Mouse (Mus musculus) spleen, adult 2 months (tissue): ENCODE measurements around the gene Ulk1. TPM values are rescaled to one million over a fixed set of nuclear protein-coding genes. Genes with fewer than 3 reads are reported as not detected.

ENCODE experiments used
- DNase-seq, 2 experiments: peaks; one replicate each; pipeline versions ENCODE4 v3.0.0 to v3.0.0-alpha.2; 2012 to 2021; ENCODE audit warnings: low spot score in 2 of 2, low read depth in 1 of 2
- H3K27ac ChIP-seq: fragments of 200-500 bp; 2 replicates; pipeline ENCODE4 v1.5.1; 2012; ENCODE audit warnings: low read length, inconsistent platforms; ENCODE audit not compliant: insufficient read depth
- H3K27me3 ChIP-seq: fragments of 200-500 bp; 2 replicates; pipeline ENCODE4 v1.6.1; 2012; ENCODE audit warnings: mild to moderate bottlenecking, moderate library complexity, low read length, inconsistent platforms; ENCODE audit not compliant: control insufficient read depth, insufficient read depth
- H3K36me3 ChIP-seq: fragments of 200-500 bp; 2 replicates; pipeline ENCODE4 v1.6.1; 2012; ENCODE audit warnings: mild to moderate bottlenecking, low read length, inconsistent platforms; ENCODE audit not compliant: control insufficient read depth, insufficient read depth
- H3K4me1 ChIP-seq: fragments of 200-500 bp; 2 replicates; pipeline ENCODE4 v1.6.1; 2011; ENCODE audit warnings: inconsistent platforms; ENCODE audit not compliant: control insufficient read depth, insufficient read depth, insufficient read length
- H3K4me3 ChIP-seq: fragments of 200-500 bp; 2 replicates; pipeline ENCODE4 v1.5.1; 2011; ENCODE audit warnings: mild to moderate bottlenecking, inconsistent platforms; ENCODE audit not compliant: insufficient read depth, insufficient read length; ENCODE audit errors: extremely low read depth
- CTCF ChIP-seq: fragments of 200-500 bp; IDR thresholded peaks from 2 replicates; pipeline ENCODE4 v1.5.1; 2011; ENCODE audit warnings: mild to moderate bottlenecking, inconsistent platforms; ENCODE audit not compliant: insufficient read depth, insufficient read length, insufficient replicate concordance; ENCODE audit errors: extremely low read depth
- POLR2A ChIP-seq: fragments of 200-500 bp; IDR thresholded peaks from 2 replicates; pipeline ENCODE4 v1.6.1; 2011; ENCODE audit warnings: low read depth, low read length, inconsistent platforms
- WGBS: fragments of 180-500 bp; shearing (Covaris S2); methylation state at CpG from one replicate; pipeline ENCODE4 v1.1.7; 2018; 5-methylcytosine and 5-hydroxymethylcytosine counted together
- polyA plus RNA-seq: library from polyadenylated mRNA; depleted of rRNA; stranded (reverse); fragments of >200 nt; gene quantifications from 2 replicates; pipeline ENCODE4 v1.2.3, GENCODE M21; 2012

The Ulk1 gene
- polyA plus RNA-seq, 1 experiment = 39.9 TPM

DNA sequence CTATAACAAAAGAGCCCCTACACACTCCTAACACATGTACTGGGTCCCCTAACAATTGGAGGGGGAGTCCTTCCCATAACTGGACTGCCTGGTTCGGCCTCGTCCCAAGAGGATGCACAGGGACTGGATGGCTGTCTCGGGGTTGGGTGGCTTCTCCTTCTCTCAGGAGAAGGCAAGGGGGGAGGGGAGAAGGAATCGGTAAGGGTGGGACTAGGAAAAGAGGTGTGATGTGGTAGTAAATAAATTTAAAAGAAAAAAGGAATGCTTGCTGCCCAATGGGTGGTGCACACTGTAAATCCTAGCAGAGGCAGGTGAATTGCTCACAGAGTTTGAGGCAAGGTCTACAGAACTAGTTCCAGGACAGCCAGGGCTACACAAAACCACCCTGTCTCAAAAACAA, 3.7 kb downstream of the Ulk1 start:
- TF ChIP-seq CTCF (no peak), POLR2A (no peak)
- peaks cover 14% of the 10 kb centered on the region for H3K4me1 ChIP-seq
- H3K36me3 ChIP-seq = no peaks in the 10 kb centered on the region
- no peak overlapping the region for H3K27ac ChIP-seq
- H3K4me3 ChIP-seq = no peak overlapping the region
- no peaks in the 10 kb centered on the region for H3K27me3 ChIP-seq
- DNase-seq = no peak
- 89% methylated on average over 4 of the region's 4 CpGs for WGBS

DNA sequence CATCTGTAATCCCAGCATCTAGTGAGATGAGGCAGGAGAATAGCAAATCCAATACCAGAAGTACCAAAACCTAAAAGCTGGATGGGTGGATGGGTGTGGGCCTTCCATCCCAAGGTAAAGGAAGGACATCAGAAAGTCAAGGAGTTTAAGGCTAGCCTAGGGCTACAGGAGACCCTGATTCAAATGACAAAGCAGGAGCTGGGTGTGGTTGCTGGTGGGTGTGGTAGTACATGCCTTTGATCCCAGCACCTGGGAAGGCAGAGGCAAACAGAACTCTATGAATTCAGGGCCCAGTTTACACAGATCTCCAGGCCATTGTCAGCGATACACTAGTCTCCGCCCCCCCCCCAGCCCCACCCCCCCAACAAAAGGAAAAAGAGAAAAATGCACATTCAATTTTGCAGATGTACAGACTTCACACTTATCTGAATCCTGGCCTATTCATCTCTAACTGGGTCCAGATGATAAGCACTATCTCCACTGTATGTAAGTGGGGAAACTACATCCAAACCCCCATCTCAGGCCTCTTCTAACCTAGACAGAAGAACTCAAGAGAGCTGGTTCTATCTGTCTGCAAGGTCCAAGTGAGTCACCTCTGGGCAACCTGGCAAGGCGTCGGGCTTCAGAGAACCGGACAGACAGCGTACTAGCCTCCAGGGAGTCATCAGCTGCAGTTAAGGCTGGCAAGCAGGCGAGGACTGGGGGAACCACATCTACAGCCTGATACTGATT, 5.7 kb downstream of the Ulk1 start:
- no peak overlapping the region for H3K27ac ChIP-seq
- H3K4me3 ChIP-seq = no peak overlapping the region
- peaks cover 14% of the 10 kb centered on the region for H3K4me1 ChIP-seq
- H3K27me3 ChIP-seq = no peaks in the 10 kb centered on the region
- 0 out of 2 replicates have a peak, but pooled peaks cover 1% of the 10 kb centered on the region for H3K36me3 ChIP-seq
- no peak for DNase-seq
- 78% methylated on average over 7 of the region's 7 CpGs for WGBS
- TF ChIP-seq CTCF (no peak), POLR2A (no peak)

DNA sequence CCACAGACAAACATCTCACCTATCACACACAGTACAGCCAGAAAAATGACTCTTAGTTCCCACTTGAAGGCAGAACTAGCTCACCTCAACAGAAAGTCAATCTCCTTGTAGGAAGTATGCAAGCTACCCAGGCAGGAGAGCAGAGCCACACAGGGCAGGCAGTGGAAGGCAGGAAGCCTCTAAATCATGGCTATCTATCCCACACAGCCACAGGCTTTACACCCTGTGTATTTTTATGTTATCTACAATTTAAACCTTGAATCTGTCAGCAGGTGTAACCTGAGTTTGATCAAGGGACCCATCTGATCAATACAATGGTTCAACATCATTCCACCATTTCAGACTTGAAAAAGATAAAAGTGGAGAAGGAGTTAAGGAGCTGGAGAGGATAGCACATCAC, 7.1 kb downstream of the Ulk1 start:
- Histone ChIP-seq H3K27ac (no peak overlapping the region), H3K36me3 (peaks cover 1% of the 10 kb centered on the region; the same call in 1 of the 2 replicates), H3K27me3 (no peaks in the 10 kb centered on the region), H3K4me1 (peaks cover 4% of the 10 kb centered on the region; the same call in 1 of the 2 replicates), H3K4me3 (no peak overlapping the region)
- TF ChIP-seq CTCF = no peak
- TF ChIP-seq POLR2A = no peak
- DNase-seq = no peak

DNA sequence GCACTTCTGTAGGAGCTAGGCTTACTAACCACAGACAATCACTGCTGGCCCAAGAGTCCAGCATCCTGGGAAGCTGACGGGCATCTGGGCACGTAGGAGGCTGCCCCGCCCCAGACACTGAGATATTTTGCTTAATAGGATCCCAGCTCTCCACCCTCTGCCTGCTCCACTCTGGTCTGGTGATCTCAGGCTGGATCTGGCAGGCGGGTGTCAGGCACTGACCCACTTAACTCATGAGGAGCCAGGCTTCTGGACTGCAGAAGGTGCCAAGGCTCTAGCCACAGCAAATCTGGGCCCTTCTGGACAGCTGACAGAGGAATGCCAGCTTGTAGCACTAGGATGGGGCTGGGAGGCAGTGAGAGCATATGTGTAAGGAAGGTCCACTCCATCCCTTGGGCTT, 7.7 kb downstream of the Ulk1 start:
- no peak overlapping the region for H3K27ac ChIP-seq
- DNase-seq = no peak
- H3K36me3 ChIP-seq = peaks cover 1% of the 10 kb centered on the region; the same call in 1 of the 2 replicates
- no peak overlapping the region for H3K4me3 ChIP-seq
- no peaks in the 10 kb centered on the region for H3K27me3 ChIP-seq
- no peaks in the 10 kb centered on the region for H3K4me1 ChIP-seq
- TF ChIP-seq POLR2A (no peak), CTCF (no peak)
- WGBS = 84% methylated on average over 4 of the region's 4 CpGs

DNA sequence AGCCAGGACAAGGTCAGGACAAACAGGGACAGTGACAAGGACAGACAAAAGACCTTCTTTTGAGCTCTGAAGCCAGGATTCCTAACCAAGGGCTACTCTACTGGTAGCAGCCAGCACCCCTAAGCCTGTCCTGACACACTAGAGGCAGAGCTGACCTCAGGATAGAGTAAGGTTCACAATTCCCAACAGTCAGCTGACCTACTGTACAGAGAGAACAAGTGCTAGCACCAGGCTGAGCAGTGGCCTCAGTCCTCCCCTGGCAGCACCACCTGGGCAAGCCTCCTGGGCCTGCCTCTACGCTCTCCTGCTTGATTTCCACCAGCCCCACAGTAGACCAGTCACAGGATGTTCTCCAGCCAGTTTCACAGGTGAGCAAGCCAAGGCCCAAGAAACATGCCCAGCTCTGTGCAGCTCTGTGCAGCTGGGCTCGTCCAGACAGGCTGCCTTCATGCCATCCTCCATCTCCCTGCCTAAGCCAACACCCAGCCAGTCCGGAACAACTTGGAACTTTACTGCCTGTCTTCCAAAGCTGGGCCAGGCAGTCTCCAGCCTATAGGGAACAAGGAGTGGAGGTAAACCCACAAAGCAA, 8.8 kb downstream of the Ulk1 start:
- H3K4me3 ChIP-seq = no peak overlapping the region
- no peak for DNase-seq
- peaks cover 3% of the 10 kb centered on the region; the same call in 1 of the 2 replicates for H3K36me3 ChIP-seq
- H3K27ac ChIP-seq = no peak overlapping the region
- 90% methylated on average over 3 of the region's 3 CpGs for WGBS
- no peaks in the 10 kb centered on the region for H3K4me1 ChIP-seq
- TF ChIP-seq CTCF (no peak), POLR2A (no peak)
- H3K27me3 ChIP-seq = no peaks in the 10 kb centered on the region

DNA sequence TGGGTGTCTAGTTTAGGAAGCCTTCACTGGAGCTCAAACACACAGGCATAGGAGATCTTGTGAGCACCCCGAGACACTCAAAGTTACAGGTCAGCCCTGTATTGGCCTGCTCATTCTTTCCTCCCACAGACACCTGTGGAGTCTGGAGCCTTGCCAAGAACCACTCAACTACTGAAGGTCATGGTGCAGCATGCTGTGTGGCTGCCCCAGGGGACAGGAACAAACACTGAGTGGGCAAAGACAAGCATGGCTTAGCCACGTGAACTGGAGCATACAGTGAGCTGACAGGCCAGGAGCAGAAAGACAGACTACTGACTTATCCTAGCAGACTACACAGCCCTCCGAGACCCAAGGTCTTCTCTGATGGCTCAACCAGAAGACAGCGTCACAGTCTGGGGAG, 12.2 kb downstream of the Ulk1 start:
- 57% methylated on average over 4 of the region's 4 CpGs for WGBS
- Histone ChIP-seq H3K27ac (no peak overlapping the region), H3K4me3 (no peak overlapping the region), H3K4me1 (no peaks in the 10 kb centered on the region), H3K36me3 (peaks cover 25% of the 10 kb centered on the region), H3K27me3 (no peaks in the 10 kb centered on the region)
- no peak for DNase-seq
- no peak for TF ChIP-seq CTCF
- no peak for TF ChIP-seq POLR2A

DNA sequence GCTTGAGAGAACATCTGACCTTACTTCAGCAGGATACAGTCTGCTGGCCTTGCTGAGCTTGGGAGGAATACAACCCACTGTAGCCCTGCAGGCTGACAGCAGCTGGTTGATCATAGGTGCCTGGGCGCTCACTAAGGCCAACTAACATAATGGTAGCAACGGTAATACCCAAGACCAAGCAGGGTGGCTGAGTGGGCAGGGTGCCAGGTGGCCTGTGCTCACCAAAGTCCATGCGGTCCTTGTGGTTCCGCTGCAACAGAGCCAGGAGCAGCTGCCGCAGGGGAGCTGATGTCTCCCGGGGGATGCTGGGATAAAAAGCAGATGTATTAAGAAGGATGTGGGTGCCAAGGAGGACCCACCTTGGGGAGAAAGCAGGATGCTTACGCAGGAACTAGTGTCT, 15.5 kb downstream of the Ulk1 start:
- WGBS = 96% methylated on average over 7 of the region's 7 CpGs
- TF ChIP-seq CTCF = no peak
- no peak for TF ChIP-seq POLR2A
- Histone ChIP-seq H3K27me3 (no peaks in the 10 kb centered on the region), H3K27ac (no peak overlapping the region), H3K4me3 (no peak overlapping the region), H3K4me1 (no peaks in the 10 kb centered on the region), H3K36me3 (peaks cover 36% of the 10 kb centered on the region)
- DNase-seq = no peak
